17 mouse cellular contexts compared by ENCODE assay signal in the genomic region with DNA sequence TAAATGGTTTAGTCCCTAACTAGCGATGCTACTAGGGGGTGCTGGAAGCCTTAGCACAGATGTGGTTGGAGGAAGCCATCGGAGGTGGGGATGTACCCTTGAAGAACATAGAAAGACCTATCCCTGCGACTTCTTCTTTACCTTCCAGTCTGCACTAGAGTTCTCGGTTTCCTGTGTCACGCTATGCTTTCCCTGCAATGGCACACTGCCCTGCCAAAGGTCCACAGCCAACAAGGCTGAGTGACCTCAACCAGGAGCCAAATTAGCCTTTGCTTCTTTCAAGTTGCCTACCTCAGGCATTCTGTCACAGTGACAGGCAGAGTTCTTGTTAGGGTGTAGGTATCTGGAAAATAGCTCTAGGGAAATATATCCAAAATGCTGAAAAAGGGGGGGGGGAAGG. TPM values are rescaled to one million over a fixed set of nuclear protein-coding genes. Genes with fewer than 3 reads are reported as not detected.
DNase-seq lines count a peak whose midpoint lies in the region; ATAC-seq and TF ChIP-seq lines count a peak whose summit lies in the region.
"Had no signal": no experiment of that assay in that cellular context is flagged by ENCODE, and none has a peak within 500 bp of the region (broad histone marks: within the 10 kb centered on the region; RNA-seq: fewer than 3 reads in every experiment).

No protein-coding gene starts in this region.

- peak; percentile 80 for DNase-seq in gastrocnemius, adult 2 months
- DNase-seq in gastrocnemius, postnatal 36 days, result no peak
- peak; percentile 57 for DNase-seq in kidney, adult 9 months
- DNase-seq in midbrain, embryonic 11.5 days (ENCODE audit: low spot score, missing footprints), result peak; percentile 66
- peak; percentile 52 for DNase-seq in skeletal muscle tissue, adult 2 months (ENCODE audit: low read depth, low spot score)
- DNase-seq in left cerebral cortex, adult 9 months (ENCODE audit: low spot score in 2 of 2), result no peak
- DNase-seq: cerebellum, adult 2 months; layer of hippocampus, postnatal 36 days; lung, postnatal 36 days; right cerebral cortex, postnatal 25 days had no signal

- TF ChIP-seq CTCF in gastrocnemius, adult 2 months (IDR thresholded peaks at IDR 0.05), result no peak

- H3K4me3 ChIP-seq in gastrocnemius, adult 2 months, result no peak overlapping the region
- H3K4me3 ChIP-seq in kidney, embryonic 14.5 days (ENCODE audit: low read length), result no peak overlapping the region
- no peak overlapping the region for H3K4me3 ChIP-seq in midbrain, embryonic 11.5 days (ENCODE audit: low read depth, low read length)
- H3K4me3 ChIP-seq in midbrain, embryonic 15.5 days, result no peak overlapping the region
- H3K4me3 ChIP-seq: heart, embryonic 12.5 days; hindbrain, embryonic 15.5 days; intestine, embryonic 15.5 days; layer of hippocampus, adult 2 months had no signal

- H3K4me2 ChIP-seq in kidney, embryonic 14.5 days (replicated peaks; ENCODE audit: low read depth, low read length), result no peak overlapping the region
- no peak overlapping the region for H3K4me2 ChIP-seq in midbrain, embryonic 11.5 days
- no peak overlapping the region for H3K4me2 ChIP-seq in midbrain, embryonic 15.5 days
- H3K4me2 ChIP-seq: heart, embryonic 12.5 days; hindbrain, embryonic 15.5 days; intestine, embryonic 15.5 days had no signal

- H3K4me1 ChIP-seq in kidney, embryonic 14.5 days (ENCODE audit: control insufficient read depth, insufficient read depth, low read length), result peaks cover 5% of the 10 kb centered on the region
- peaks cover 6% of the 10 kb centered on the region for H3K4me1 ChIP-seq in midbrain, embryonic 11.5 days (ENCODE audit: control insufficient read depth, insufficient read depth, low read length)
- H3K4me1 ChIP-seq in midbrain, embryonic 15.5 days, result peaks cover 28% of the 10 kb centered on the region

- peak overlapping the region; percentile 97 for H3K27ac ChIP-seq in gastrocnemius, adult 2 months
- H3K27ac ChIP-seq in kidney, embryonic 14.5 days (ENCODE audit: low read depth, low read length), result no peak overlapping the region
- H3K27ac ChIP-seq in midbrain, embryonic 11.5 days (ENCODE audit: low read depth, low read length), result no peak overlapping the region
- no peak overlapping the region for H3K27ac ChIP-seq in midbrain, embryonic 15.5 days
- H3K27ac ChIP-seq: hindbrain, embryonic 15.5 days; intestine, embryonic 15.5 days had no signal

- intact Hi-C loops in gastrocnemius, adult 2 months (cut with DNase I), result no loop called here
- intact Hi-C loops in gastrocnemius, postnatal 36 days (cut with DNase I), result no loop called here

- no peaks in the 10 kb centered on the region for H3K27me3 ChIP-seq in kidney, embryonic 14.5 days (ENCODE audit: control insufficient read depth, insufficient read depth, low read length)
- no peaks in the 10 kb centered on the region for H3K27me3 ChIP-seq in midbrain, embryonic 11.5 days (ENCODE audit: control insufficient read depth, insufficient read depth, low read length)
- H3K27me3 ChIP-seq in midbrain, embryonic 15.5 days (replicated peaks), result no peaks in the 10 kb centered on the region
- H3K27me3 ChIP-seq: heart, embryonic 12.5 days; hindbrain, embryonic 15.5 days; intestine, embryonic 15.5 days had no signal

- no peaks in the 10 kb centered on the region for H3K9me3 ChIP-seq in kidney, embryonic 14.5 days (ENCODE audit: control insufficient read depth, low read length)
- no peaks in the 10 kb centered on the region for H3K9me3 ChIP-seq in midbrain, embryonic 11.5 days (ENCODE audit: control insufficient read depth, low read length)
- H3K9me3 ChIP-seq in midbrain, embryonic 15.5 days, result no peaks in the 10 kb centered on the region
- H3K9me3 ChIP-seq: heart, embryonic 12.5 days; hindbrain, embryonic 15.5 days; intestine, embryonic 15.5 days had no signal

- ATAC-seq in kidney, embryonic 14.5 days (ENCODE audit: low FRiP score, low TSS enrichment), result no peak
- ATAC-seq in midbrain, embryonic 11.5 days (ENCODE audit: low FRiP score), result no peak
- ATAC-seq in midbrain, embryonic 15.5 days (replicated peaks), result no peak
- ATAC-seq: forebrain, embryonic 14.5 days; intestine, embryonic 15.5 days had no signal

- no peaks in the 10 kb centered on the region for H3K36me3 ChIP-seq in kidney, embryonic 14.5 days (ENCODE audit: control insufficient read depth, insufficient read depth, low read length)
- no peaks in the 10 kb centered on the region for H3K36me3 ChIP-seq in midbrain, embryonic 11.5 days (ENCODE audit: control insufficient read depth, insufficient read depth, low read length)
- peaks cover 7% of the 10 kb centered on the region; the same call in 1 of the 2 replicates for H3K36me3 ChIP-seq in midbrain, embryonic 15.5 days (replicated peaks)
- H3K36me3 ChIP-seq: heart, embryonic 12.5 days; hindbrain, embryonic 15.5 days; intestine, embryonic 15.5 days had no signal

- 84% methylated on average over 5 of the region's 5 CpGs for WGBS in kidney, embryonic 14.5 days
- 94% methylated on average over 5 of the region's 5 CpGs for WGBS in midbrain, embryonic 11.5 days
- WGBS in midbrain, embryonic 15.5 days, result 97% methylated on average over 5 of the region's 5 CpGs

- H3K9ac ChIP-seq in kidney, embryonic 14.5 days (ENCODE audit: low read depth, low read length), result no peak overlapping the region
- no peak overlapping the region for H3K9ac ChIP-seq in midbrain, embryonic 11.5 days (ENCODE audit: low read length)
- H3K9ac ChIP-seq in midbrain, embryonic 15.5 days, result no peak overlapping the region
- H3K9ac ChIP-seq: heart, embryonic 12.5 days; hindbrain, embryonic 15.5 days; intestine, embryonic 15.5 days had no signal

RNA-seq across cellular contexts. Expression of a gene that starts 19.4 kb away (rescaled TPM):
- 10 to 100 TPM; 27.9 to 34.5 TPM for total RNA-seq in gastrocnemius, adult 2 months (2021)
- 10 to 100 TPM; 30.3 to 32.3 TPM for total RNA-seq in gastrocnemius, postnatal 36 days (2021)
- 48.6 and 57.3 TPM in 2 replicates for polyA plus RNA-seq in kidney, embryonic 14.5 days (2014; fragmentation: Nextera tagmentation; extraction: Ambion mirVana)
- 57.7 and 60.8 TPM in 2 replicates for polyA plus RNA-seq in midbrain, embryonic 11.5 days (2014; fragmentation: Nextera tagmentation; extraction: Ambion mirVana)
- 41.2 and 41.3 TPM in 2 replicates for polyA plus RNA-seq in midbrain, embryonic 15.5 days (2015; fragmentation: Nextera tagmentation; extraction: Ambion mirVana)

RNA-seq across cellular contexts. Expression of a gene that starts 19.5 kb away (rescaled TPM):
- total RNA-seq in gastrocnemius, adult 2 months (2021), result 10 to 100 TPM; 10.9 to 11.5 TPM
- 10 to 100 TPM; 11.4 to 11.5 TPM for total RNA-seq in gastrocnemius, postnatal 36 days (2021)
- 26.3 and 38.8 TPM in 2 replicates for polyA plus RNA-seq in kidney, embryonic 14.5 days (2014; fragmentation: Nextera tagmentation; extraction: Ambion mirVana)
- 47.1 and 49.1 TPM in 2 replicates for polyA plus RNA-seq in midbrain, embryonic 11.5 days (2014; fragmentation: Nextera tagmentation; extraction: Ambion mirVana)
- polyA plus RNA-seq in midbrain, embryonic 15.5 days (2015; fragmentation: Nextera tagmentation; extraction: Ambion mirVana), result 153 TPM in 2 replicates

Comparison
In these comparisons a context has a peak if more than half of its experiments do, and no peak if none do; other contexts are left out.
1. DNase-seq: peak in gastrocnemius, adult 2 months (single experiment), kidney, adult 9 months (single experiment), midbrain, embryonic 11.5 days (single experiment) and skeletal muscle tissue, adult 2 months (single experiment); none in gastrocnemius, postnatal 36 days (0 of 2) and left cerebral cortex, adult 9 months (0 of 2).